Mouse (Mus musculus) erythroblast, embryonic 14.5 days (primary cell): ENCODE results near the gene Prom2. TPM values are rescaled to one million over a fixed set of nuclear protein-coding genes. Genes with fewer than 3 reads are reported as not detected.

Experiments
- H3K27me3 ChIP-seq: 2 replicates; pipeline ENCODE4 v1.6.1; 2012; ENCODE audit warnings: inconsistent platforms; ENCODE audit not compliant: control insufficient read depth
- H3K36me3 ChIP-seq: 2 replicates; pipeline ENCODE4 v1.6.1; 2012; ENCODE audit warnings: mild to moderate bottlenecking, inconsistent platforms; ENCODE audit not compliant: control insufficient read depth
- H3K4me1 ChIP-seq: 2 replicates; pipeline ENCODE4 v1.6.1; 2012; ENCODE audit warnings: inconsistent platforms; ENCODE audit not compliant: control insufficient read depth
- H3K4me3 ChIP-seq: replicated peaks from 2 replicates; pipeline ENCODE3; 2012; ENCODE audit warnings: moderate library complexity, mild to moderate bottlenecking, inconsistent platforms
- H3K9me3 ChIP-seq: 2 replicates; pipeline ENCODE4 v1.6.1; 2012; ENCODE audit warnings: low read length, inconsistent platforms, mixed read lengths; ENCODE audit not compliant: control insufficient read depth
- GATA1 ChIP-seq: IDR thresholded peaks from 2 replicates; pipeline ENCODE4 v1.6.1; 2012; ENCODE audit warnings: low read length, inconsistent platforms, mixed read lengths
- TAL1 ChIP-seq: IDR thresholded peaks from 3 replicates; pipeline ENCODE4 v1.6.1; 2012; ENCODE audit warnings: low read length, inconsistent platforms, mixed read lengths
- polyA plus RNA-seq: library from polyadenylated mRNA; stranded (reverse); fragments of >175 nt; gene quantifications from 2 replicates; pipeline ENCODE4 v1.2.3, GENCODE M21; 2012

Gene Prom2
- polyA plus RNA-seq, 1 experiment, result not detected

DNA sequence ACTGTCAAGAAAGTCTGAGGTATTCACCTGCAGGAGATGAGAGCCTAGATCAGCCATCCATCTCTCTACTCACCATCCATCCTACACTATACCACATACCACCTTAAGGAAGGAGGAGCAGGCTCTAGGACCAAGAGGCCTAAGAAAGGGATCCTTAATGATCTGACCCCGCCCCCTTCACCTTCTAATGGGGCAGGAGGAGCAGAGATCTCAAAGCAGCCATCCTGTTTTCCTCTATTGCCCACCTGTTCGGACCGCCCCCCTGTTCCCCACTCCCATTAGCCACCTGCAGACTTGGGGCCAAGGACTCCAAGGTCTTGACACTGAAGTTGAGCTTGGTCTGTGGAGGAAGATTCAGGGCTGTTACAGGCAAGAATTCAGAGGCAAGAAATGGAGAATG is 10.8 kb downstream of the Prom2 start:
- peaks cover 3% of the 10 kb centered on the region for H3K4me1 ChIP-seq
- H3K36me3 ChIP-seq, result no peaks in the 10 kb centered on the region
- no peak overlapping the region for H3K4me3 ChIP-seq
- no peaks in the 10 kb centered on the region for H3K9me3 ChIP-seq
- H3K27me3 ChIP-seq, result no peaks in the 10 kb centered on the region
- TF ChIP-seq TAL1 (no peak), GATA1 (no peak)

DNA sequence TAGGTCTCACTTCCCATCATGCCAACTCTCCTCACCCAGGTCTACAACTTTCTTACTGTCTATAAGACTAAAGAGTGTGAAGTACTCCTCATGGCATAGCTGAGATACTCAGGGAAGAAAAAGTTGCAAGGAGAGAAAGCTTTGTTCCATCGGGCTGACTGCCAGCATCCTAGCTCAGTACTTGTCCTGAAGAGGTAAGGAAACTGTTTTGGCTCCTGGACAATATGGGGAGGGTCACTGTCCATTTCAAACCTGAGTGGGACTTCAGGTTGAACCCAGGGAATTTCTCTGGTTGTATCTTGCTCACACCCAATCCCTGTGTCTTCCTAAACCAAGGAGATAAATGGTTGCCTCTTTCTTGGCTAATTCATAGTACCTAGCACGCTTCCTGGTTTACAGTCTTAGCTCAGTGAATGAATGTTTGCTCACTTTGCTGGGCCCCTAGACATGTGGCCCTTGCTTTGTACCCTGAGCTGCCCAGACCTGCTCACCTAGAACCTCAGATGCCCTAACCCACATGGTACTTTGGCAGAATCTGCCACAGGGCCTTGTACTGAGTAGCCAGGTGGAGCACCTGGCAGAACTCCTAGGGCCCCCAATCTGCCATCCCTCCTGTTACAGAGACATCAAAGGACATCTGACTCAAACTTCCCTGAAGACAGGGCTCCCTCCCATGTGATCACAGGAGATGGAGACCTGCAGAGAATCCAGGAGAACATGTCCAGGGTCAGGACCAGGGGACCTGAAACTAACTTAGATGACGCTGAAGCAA is 16.1 kb downstream of the Prom2 start:
- Histone ChIP-seq H3K4me1 (peaks cover 5% of the 10 kb centered on the region), H3K9me3 (no peaks in the 10 kb centered on the region), H3K27me3 (peaks cover 19% of the 10 kb centered on the region), H3K4me3 (no peak overlapping the region), H3K36me3 (no peaks in the 10 kb centered on the region)
- TF ChIP-seq TAL1 (no peak), GATA1 (no peak)

GRCm38 (mm10) chr2:127523950-127524729 is 17.1 kb downstream of the Prom2 start:
- H3K27me3 ChIP-seq, result peaks cover 19% of the 10 kb centered on the region
- H3K36me3 ChIP-seq, result no peaks in the 10 kb centered on the region
- H3K4me3 ChIP-seq, result no peak overlapping the region
- TF ChIP-seq GATA1 (no peak), TAL1 (no peak)
- no peaks in the 10 kb centered on the region for H3K9me3 ChIP-seq
- peaks cover 5% of the 10 kb centered on the region for H3K4me1 ChIP-seq

DNA sequence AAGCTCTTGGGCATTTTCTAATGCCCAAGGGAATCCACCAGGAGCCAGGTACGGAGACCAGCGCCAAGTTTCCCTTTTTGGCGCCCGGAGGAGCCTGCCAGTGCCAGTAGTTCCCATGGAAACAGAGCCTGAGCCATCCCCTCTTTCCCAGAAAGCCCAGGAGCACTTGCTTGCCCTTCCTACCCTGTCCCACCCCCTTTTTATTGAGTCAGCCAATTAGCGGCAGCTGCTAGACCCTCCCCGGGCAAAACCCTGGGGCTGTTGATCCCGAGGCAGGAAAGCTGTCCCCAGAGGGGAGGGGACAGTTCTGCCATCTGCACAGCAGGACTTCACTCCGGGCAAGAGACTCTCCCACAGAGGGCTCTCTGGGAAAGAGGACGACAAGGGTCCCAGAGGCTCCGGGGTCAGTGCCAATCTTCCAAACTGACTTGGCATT is 19.2 kb downstream of the Prom2 start, which contains the start of gene Kcnip3:
TSS of gene Kcnip3 (minus strand) at position 89 of the 436 bp plus-strand sequence.
- no peak within 1 kb of the TSS for H3K4me3 ChIP-seq

DNA sequence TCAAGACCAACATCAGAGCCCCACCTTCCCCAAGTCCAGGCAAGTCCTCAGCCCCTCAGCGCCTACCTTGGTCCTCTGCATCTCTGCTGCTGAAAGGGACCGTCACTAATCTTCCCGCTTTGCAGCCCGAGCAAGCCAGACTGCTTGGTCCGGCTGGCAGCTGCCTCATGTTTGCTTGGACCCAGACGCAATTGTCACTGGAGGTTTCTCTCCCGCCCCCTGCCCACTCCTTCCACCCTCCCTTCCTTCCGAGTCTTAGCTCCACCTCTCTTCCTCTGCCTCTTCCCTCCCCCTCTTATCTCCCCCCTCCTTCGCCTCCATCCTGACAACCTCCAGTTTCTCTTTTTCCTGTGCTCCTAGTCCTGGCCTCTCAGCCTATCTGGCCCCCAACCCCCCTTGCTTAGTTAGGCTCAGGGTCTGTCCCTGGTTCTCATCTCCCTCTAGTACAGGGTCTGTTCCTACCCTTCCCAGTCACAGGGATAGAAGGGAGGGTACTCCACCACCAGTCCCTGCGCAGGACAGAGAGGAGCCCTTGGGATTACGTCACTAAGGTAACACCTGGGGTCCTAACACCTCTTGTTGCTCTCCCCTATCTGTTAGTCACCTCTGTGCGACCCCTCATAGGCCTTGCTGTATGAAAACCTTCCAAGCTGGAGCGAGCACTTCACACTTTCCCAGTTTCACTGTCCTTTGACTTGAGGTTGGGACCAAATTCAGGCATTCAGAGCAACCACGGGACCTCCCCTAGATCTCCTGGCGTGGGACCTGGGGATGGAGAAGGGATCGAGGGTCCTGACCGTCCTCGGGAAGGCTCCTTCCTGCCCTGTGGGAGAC is 19.9 kb downstream of the Prom2 start:
- H3K27me3 ChIP-seq, result peaks cover 19% of the 10 kb centered on the region
- TF ChIP-seq GATA1, result no peak
- TF ChIP-seq TAL1, result no peak
- H3K36me3 ChIP-seq, result no peaks in the 10 kb centered on the region
- peaks cover 5% of the 10 kb centered on the region for H3K4me1 ChIP-seq
- no peak overlapping the region for H3K4me3 ChIP-seq
- no peaks in the 10 kb centered on the region for H3K9me3 ChIP-seq

More for the DNA sequence above, 19.2 kb downstream of the Prom2 start, which contains the start of gene Kcnip3:
- Histone ChIP-seq H3K9me3 (no peaks in the 10 kb centered on the region), H3K27me3 (peaks cover 19% of the 10 kb centered on the region), H3K4me1 (peaks cover 5% of the 10 kb centered on the region), H3K36me3 (no peaks in the 10 kb centered on the region)
- TF ChIP-seq GATA1, result no peak

GRCm38 (mm10) chr2:127520123-127520522 is 21.1 kb downstream of the Prom2 start:
- H3K36me3 ChIP-seq, result no peaks in the 10 kb centered on the region
- TF ChIP-seq GATA1, result no peak
- TF ChIP-seq TAL1, result no peak
- no peaks in the 10 kb centered on the region for H3K9me3 ChIP-seq
- no peaks in the 10 kb centered on the region for H3K4me1 ChIP-seq
- H3K27me3 ChIP-seq, result peaks cover 19% of the 10 kb centered on the region
- H3K4me3 ChIP-seq, result no peak overlapping the region

- Histone ChIP-seq H3K9me3 (no peaks in the 10 kb centered on the region), H3K4me3 (no peak overlapping the region), H3K4me1 (no peaks in the 10 kb centered on the region), H3K36me3 (no peaks in the 10 kb centered on the region), H3K27me3 (peaks cover 19% of the 10 kb centered on the region)
- TF ChIP-seq GATA1 (no peak), TAL1 (no peak)
Observed at GRCm38 (mm10) chr2:127519308-127519707, 22.0 kb downstream of the Prom2 start.

- TF ChIP-seq GATA1, result no peak
- no peak for TF ChIP-seq TAL1
- no peaks in the 10 kb centered on the region for H3K4me1 ChIP-seq
- H3K27me3 ChIP-seq, result peaks cover 16% of the 10 kb centered on the region
Observed at GRCm38 (mm10) chr2:127518831-127519230, 22.4 kb downstream of the Prom2 start.

More at GRCm38 (mm10) chr2:127518831-127519230, 22.4 kb downstream of the Prom2 start:
- Histone ChIP-seq H3K36me3 (no peaks in the 10 kb centered on the region), H3K9me3 (no peaks in the 10 kb centered on the region), H3K4me3 (no peak overlapping the region)
